Mouse (Mus musculus) myocyte (in vitro differentiated cells): ENCODE results near the gene Tacstd2.

Experiments
- MYOG ChIP-seq, 3 experiments: IDR thresholded peaks; one replicate each; pipeline ENCODE4 v1.6.1; 2011; ENCODE audit warnings: control low read depth in 2 of 3, low read depth in 2 of 3, mild to moderate bottlenecking in 2 of 3; ENCODE audit not compliant: insufficient read length in 2 of 3, control insufficient read depth in 1 of 3, insufficient read depth in 1 of 3
- POLR2A ChIP-seq: IDR thresholded peaks from one replicate; pipeline ENCODE4 v1.6.1; 2011; ENCODE audit warnings: low read depth, mild to moderate bottlenecking, control low read depth, moderate library complexity; ENCODE audit not compliant: insufficient read length

- TF ChIP-seq MYOG (IDR thresholded peaks at IDR 0.05; ENCODE audit: control insufficient read depth in 1 of 3, insufficient read depth in 1 of 3, insufficient read length in 2 of 3, low read depth in 2 of 3), result no peak
- TF ChIP-seq POLR2A, result no peak
Observed at GRCm38 (mm10) chr6:67549550-67549949, 14.0 kb upstream of the Tacstd2 start.
